15 mouse cellular contexts compared by ENCODE assay signal in the genomic region with DNA sequence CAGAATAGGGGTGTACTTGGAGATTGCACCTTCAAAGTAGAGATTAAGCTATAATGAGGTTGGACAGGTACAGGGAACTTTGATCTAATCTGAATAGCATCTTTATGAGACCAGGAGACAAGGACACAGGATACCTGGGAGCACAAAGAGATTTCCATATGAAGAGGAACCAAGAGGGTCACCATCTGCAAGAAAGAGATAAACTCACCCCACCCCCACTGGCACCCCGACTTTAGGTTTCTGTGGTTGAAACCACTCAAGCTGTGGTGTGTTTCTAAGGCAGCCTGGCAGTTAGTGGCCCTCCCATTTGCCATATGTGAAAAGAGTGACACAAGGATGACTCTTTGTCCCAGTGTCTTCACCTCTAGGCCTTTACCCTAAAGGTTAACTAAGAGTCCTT.
"Had no signal": no experiment of that assay in that cellular context is flagged by ENCODE, and none has a peak within 500 bp of the region (broad histone marks: within the 10 kb centered on the region; RNA-seq: fewer than 3 reads in every experiment).

No protein-coding gene starts in this region.

- H3K36me3 ChIP-seq: limb, embryonic 12.5 days; lung, embryonic 15.5 days; midbrain, embryonic 10.5 days; neural tube, embryonic 13.5 days; stomach, embryonic 15.5 days had no signal

- H3K4me1 ChIP-seq: limb, embryonic 12.5 days; lung, embryonic 15.5 days; neural tube, embryonic 13.5 days; stomach, embryonic 15.5 days had no signal

- DNase-seq: kidney, adult 18-20 months; kidney, postnatal 10 days; kidney, postnatal 4 days; lung, postnatal 14 days; midbrain, embryonic 14.5 days; retina, postnatal 1 day; right cerebral cortex, postnatal 4 days; thymus, adult 2 months; thymus, postnatal 25 days had no signal

- H3K9me3 ChIP-seq: limb, embryonic 12.5 days; lung, embryonic 15.5 days; midbrain, embryonic 10.5 days; neural tube, embryonic 13.5 days; stomach, embryonic 15.5 days had no signal

- H3K9ac ChIP-seq: limb, embryonic 12.5 days; lung, embryonic 15.5 days; neural tube, embryonic 13.5 days; stomach, embryonic 15.5 days had no signal

- H3K27ac ChIP-seq: layer of hippocampus, adult 2 months; limb, embryonic 12.5 days; lung, embryonic 15.5 days; midbrain, embryonic 10.5 days; neural tube, embryonic 13.5 days; stomach, embryonic 15.5 days had no signal

- H3K4me3 ChIP-seq: layer of hippocampus, adult 2 months; limb, embryonic 12.5 days; lung, embryonic 15.5 days; midbrain, embryonic 10.5 days; neural tube, embryonic 13.5 days; stomach, embryonic 15.5 days had no signal

- H3K27me3 ChIP-seq: limb, embryonic 12.5 days; lung, embryonic 15.5 days; neural tube, embryonic 13.5 days; stomach, embryonic 15.5 days had no signal

- H3K4me2 ChIP-seq: limb, embryonic 12.5 days; lung, embryonic 15.5 days; neural tube, embryonic 13.5 days; stomach, embryonic 15.5 days had no signal
